Mouse (Mus musculus) kidney, adult 2 months (tissue): Measurements from ENCODE around the gene Gm281.

ENCODE experiments used
- CTCF ChIP-seq: fragments of 200-500 bp; conservative IDR thresholded peaks from 2 replicates; pipeline ENCODE4 v1.5.1; 2011; ENCODE audit warnings: low read depth, mild to moderate bottlenecking, control low read depth, low read length, moderate library complexity, mixed read lengths; ENCODE audit not compliant: insufficient read depth, insufficient read length
- POLR2A ChIP-seq: fragments of 200-500 bp; IDR thresholded peaks from one replicate; pipeline ENCODE4 v1.6.1; 2011; ENCODE audit warnings: low read depth, low read length, control low read depth

- TF ChIP-seq POLR2A (no peak), CTCF (no peak)
These were observed 47.3 kb upstream of the Gm281 start, which contains the start of the genes Atxn7 and Thoc7 for GRCm38 (mm10) chr14:13961401-13962112.
